Mouse (Mus musculus): ENCODE measurements around the gene Insl3. TPM values are rescaled to one million over a fixed set of nuclear protein-coding genes. Genes with fewer than 3 reads are reported as not detected.

The Insl3 gene
- polyA plus RNA-seq, 1 experiment: 52.4 TPM

GRCm38 (mm10) chr8:71660325-71661120, 28.5 kb upstream of the Insl3 start:
- DNase-seq (ENCODE audit: low read depth in 1 of 2, low spot score in 2 of 2): peak; percentile 54 to 81
- Histone ChIP-seq H3K36me3 (ENCODE audit: control insufficient read depth, insufficient read depth, low read length) (no peaks in the 10 kb centered on the region), H3K27ac (ENCODE audit: insufficient read depth, low read length) (no peak overlapping the region), H3K27me3 (ENCODE audit: control insufficient read depth, insufficient read depth, low read length) (no peaks in the 10 kb centered on the region), H3K4me3 (ENCODE audit: extremely low read depth, insufficient read depth, insufficient read length) (no peak overlapping the region), H3K4me1 (ENCODE audit: control insufficient read depth, insufficient read depth, insufficient read length) (0 out of 2 replicates have a peak, but pooled peaks cover 2% of the 10 kb centered on the region)
- TF ChIP-seq CTCF (IDR thresholded peaks at IDR 0.05; ENCODE audit: extremely low read depth, insufficient read depth, insufficient read length, insufficient replicate concordance) (peak; percentile 91), POLR2A (IDR thresholded peaks at IDR 0.05; ENCODE audit: low read depth, low read length) (no peak)
- WGBS: 22% methylated on average over 36 of the region's 36 CpGs

- Histone ChIP-seq H3K4me1 (ENCODE audit: control insufficient read depth, insufficient read depth, insufficient read length) (peaks cover 21% of the 10 kb centered on the region; the same call in 1 of the 2 replicates), H3K4me3 (ENCODE audit: extremely low read depth, insufficient read depth, insufficient read length) (no peak overlapping the region), H3K27ac (ENCODE audit: insufficient read depth, low read length) (no peak overlapping the region), H3K27me3 (ENCODE audit: control insufficient read depth, insufficient read depth, low read length) (no peaks in the 10 kb centered on the region), H3K36me3 (ENCODE audit: control insufficient read depth, insufficient read depth, low read length) (no peaks in the 10 kb centered on the region)
- 3% methylated on average over 22 of the region's 22 CpGs for WGBS
- TF ChIP-seq CTCF (IDR thresholded peaks at IDR 0.05; ENCODE audit: extremely low read depth, insufficient read depth, insufficient read length, insufficient replicate concordance) (no peak), POLR2A (IDR thresholded peaks at IDR 0.05; ENCODE audit: low read depth, low read length) (no peak)
- DNase-seq (ENCODE audit: low read depth in 1 of 2, low spot score in 2 of 2): peak in 1 of 2 experiments; percentile 48
These were observed 23.5 kb upstream of the Insl3 start for GRCm38 (mm10) chr8:71665331-71666130.

- H3K4me3 ChIP-seq (ENCODE audit: extremely low read depth, insufficient read depth, insufficient read length): no peak overlapping the region
- no peak for TF ChIP-seq POLR2A (IDR thresholded peaks at IDR 0.05; ENCODE audit: low read depth, low read length)
- no peak for TF ChIP-seq CTCF (IDR thresholded peaks at IDR 0.05; ENCODE audit: extremely low read depth, insufficient read depth, insufficient read length, insufficient replicate concordance)
- H3K36me3 ChIP-seq (ENCODE audit: control insufficient read depth, insufficient read depth, low read length): no peaks in the 10 kb centered on the region
- no peak for DNase-seq (ENCODE audit: low read depth in 1 of 2, low spot score in 2 of 2)
- WGBS: 80% methylated on average over 1 of the region's 1 CpGs
- peaks cover 30% of the 10 kb centered on the region for H3K4me1 ChIP-seq (ENCODE audit: control insufficient read depth, insufficient read depth, insufficient read length)
- no peaks in the 10 kb centered on the region for H3K27me3 ChIP-seq (ENCODE audit: control insufficient read depth, insufficient read depth, low read length)
- H3K27ac ChIP-seq (ENCODE audit: insufficient read depth, low read length): no peak overlapping the region
These were observed 22.2 kb upstream of the Insl3 start for GRCm38 (mm10) chr8:71666855-71667254.

GRCm38 (mm10) chr8:71667256-71667655, 21.8 kb upstream of the Insl3 start:
- H3K36me3 ChIP-seq (ENCODE audit: control insufficient read depth, insufficient read depth, low read length): no peaks in the 10 kb centered on the region
- no peak overlapping the region for H3K27ac ChIP-seq (ENCODE audit: insufficient read depth, low read length)
- no peak overlapping the region for H3K4me3 ChIP-seq (ENCODE audit: extremely low read depth, insufficient read depth, insufficient read length)
- no peak for DNase-seq (ENCODE audit: low read depth in 1 of 2, low spot score in 2 of 2)
- no peaks in the 10 kb centered on the region for H3K27me3 ChIP-seq (ENCODE audit: control insufficient read depth, insufficient read depth, low read length)
- WGBS: 87% methylated on average over 5 of the region's 5 CpGs
- TF ChIP-seq CTCF (IDR thresholded peaks at IDR 0.05; ENCODE audit: extremely low read depth, insufficient read depth, insufficient read length, insufficient replicate concordance) (no peak), POLR2A (IDR thresholded peaks at IDR 0.05; ENCODE audit: low read depth, low read length) (no peak)
- peaks cover 30% of the 10 kb centered on the region for H3K4me1 ChIP-seq (ENCODE audit: control insufficient read depth, insufficient read depth, insufficient read length)

GRCm38 (mm10) chr8:71668220-71668975, 20.6 kb upstream of the Insl3 start:
- H3K4me3 ChIP-seq (ENCODE audit: extremely low read depth, insufficient read depth, insufficient read length): peak overlapping the region; percentile 31; the same call in 1 of the 2 replicates
- H3K4me1 ChIP-seq (ENCODE audit: control insufficient read depth, insufficient read depth, insufficient read length): peaks cover 30% of the 10 kb centered on the region
- H3K27me3 ChIP-seq (ENCODE audit: control insufficient read depth, insufficient read depth, low read length): no peaks in the 10 kb centered on the region
- H3K27ac ChIP-seq (ENCODE audit: insufficient read depth, low read length): no peak overlapping the region
- WGBS: under 1% methylated on average over 21 of the region's 21 CpGs
- TF ChIP-seq CTCF (IDR thresholded peaks at IDR 0.05; ENCODE audit: extremely low read depth, insufficient read depth, insufficient read length, insufficient replicate concordance): no peak
- no peak for TF ChIP-seq POLR2A (IDR thresholded peaks at IDR 0.05; ENCODE audit: low read depth, low read length)
- DNase-seq (ENCODE audit: low read depth in 1 of 2, low spot score in 2 of 2): peak; percentile 47 to 56
- H3K36me3 ChIP-seq (ENCODE audit: control insufficient read depth, insufficient read depth, low read length): no peaks in the 10 kb centered on the region

- 37% methylated on average over 12 of the region's 12 CpGs for WGBS
- no peak overlapping the region for H3K27ac ChIP-seq (ENCODE audit: insufficient read depth, low read length)
- no peaks in the 10 kb centered on the region for H3K27me3 ChIP-seq (ENCODE audit: control insufficient read depth, insufficient read depth, low read length)
- no peak for TF ChIP-seq CTCF (IDR thresholded peaks at IDR 0.05; ENCODE audit: extremely low read depth, insufficient read depth, insufficient read length, insufficient replicate concordance)
- no peak for TF ChIP-seq POLR2A (IDR thresholded peaks at IDR 0.05; ENCODE audit: low read depth, low read length)
- H3K4me1 ChIP-seq (ENCODE audit: control insufficient read depth, insufficient read depth, insufficient read length): peaks cover 30% of the 10 kb centered on the region
- no peaks in the 10 kb centered on the region for H3K36me3 ChIP-seq (ENCODE audit: control insufficient read depth, insufficient read depth, low read length)
- DNase-seq (ENCODE audit: low read depth in 1 of 2, low spot score in 2 of 2): no peak
- H3K4me3 ChIP-seq (ENCODE audit: extremely low read depth, insufficient read depth, insufficient read length): no peak overlapping the region
These were observed 18.8 kb upstream of the Insl3 start for GRCm38 (mm10) chr8:71670198-71670597.
